Mouse (Mus musculus): ENCODE data around the gene Resp18. TPM values are rescaled to one million over a fixed set of nuclear protein-coding genes. Genes with fewer than 3 reads are reported as not detected.

Resp18 gene
- polyA plus RNA-seq, 1 experiment from 2014 or later: 116 TPM

GRCm38 (mm10) chr1:75315011-75315410 lies 36.8 kb upstream of the Resp18 start:
- Histone ChIP-seq H3K4me2 (ENCODE audit: low read length) (no peak overlapping the region), H3K27ac (replicated peaks; ENCODE audit: low read depth, low read length) (no peak overlapping the region), H3K4me1 (ENCODE audit: control insufficient read depth, insufficient read depth, low read length) (peaks cover 6% of the 10 kb centered on the region; the same call in 1 of the 2 replicates), H3K4me3 (replicated peaks; ENCODE audit: low read depth, low read length) (no peak overlapping the region), H3K36me3 (ENCODE audit: control insufficient read depth, insufficient read depth, low read length) (peaks cover 54% of the 10 kb centered on the region), H3K9ac (replicated peaks; ENCODE audit: low read length) (no peak overlapping the region), H3K27me3 (ENCODE audit: control insufficient read depth, insufficient read depth, low read length) (no peaks in the 10 kb centered on the region), H3K9me3 (ENCODE audit: control insufficient read depth, low read length) (no peaks in the 10 kb centered on the region)
- ATAC-seq (ENCODE audit: low FRiP score, low TSS enrichment) (no peak), DNase-seq (no peak)
- WGBS: 92% methylated on average over 6 of the region's 6 CpGs

DNA sequence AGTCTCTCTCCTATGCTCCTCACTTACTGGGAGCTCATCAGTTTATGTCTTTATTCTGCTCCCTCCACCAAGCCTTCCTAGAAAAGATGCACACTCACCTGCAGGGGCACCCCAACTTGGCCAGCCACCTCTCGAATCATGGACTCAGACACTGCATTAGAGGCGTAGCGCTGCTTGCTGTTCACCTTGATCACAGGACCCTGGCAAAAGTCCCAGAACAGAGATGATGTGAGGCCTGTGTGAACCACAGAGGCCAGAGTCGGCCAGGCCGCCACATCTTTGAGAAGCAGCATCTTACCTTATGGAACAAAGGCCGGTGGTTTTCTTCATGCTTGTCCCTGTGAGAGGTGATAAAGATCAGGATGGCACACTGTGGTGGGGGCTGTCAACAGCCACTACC lies 33.5 kb upstream of the Resp18 start:
- 94% methylated on average over 6 of the region's 6 CpGs for WGBS
- H3K4me2 ChIP-seq (ENCODE audit: low read length): no peak overlapping the region
- H3K27me3 ChIP-seq (ENCODE audit: control insufficient read depth, insufficient read depth, low read length): no peaks in the 10 kb centered on the region
- no peak overlapping the region for H3K9ac ChIP-seq (replicated peaks; ENCODE audit: low read length)
- DNase-seq (no peak), ATAC-seq (ENCODE audit: low FRiP score, low TSS enrichment) (no peak)
- H3K36me3 ChIP-seq (ENCODE audit: control insufficient read depth, insufficient read depth, low read length): peaks cover 87% of the 10 kb centered on the region
- no peak overlapping the region for H3K4me3 ChIP-seq (replicated peaks; ENCODE audit: low read depth, low read length)
- H3K9me3 ChIP-seq (ENCODE audit: control insufficient read depth, low read length): no peaks in the 10 kb centered on the region
- no peak overlapping the region for H3K27ac ChIP-seq (replicated peaks; ENCODE audit: low read depth, low read length)
- peaks cover 6% of the 10 kb centered on the region; the same call in 1 of the 2 replicates for H3K4me1 ChIP-seq (ENCODE audit: control insufficient read depth, insufficient read depth, low read length)

GRCm38 (mm10) chr1:75304662-75305061 lies 26.4 kb upstream of the Resp18 start:
- Histone ChIP-seq H3K4me1 (ENCODE audit: control insufficient read depth, insufficient read depth, low read length) (no peaks in the 10 kb centered on the region), H3K9ac (replicated peaks; ENCODE audit: low read length) (no peak overlapping the region), H3K36me3 (ENCODE audit: control insufficient read depth, insufficient read depth, low read length) (peaks cover 30% of the 10 kb centered on the region), H3K4me3 (replicated peaks; ENCODE audit: low read depth, low read length) (no peak overlapping the region), H3K27ac (replicated peaks; ENCODE audit: low read depth, low read length) (no peak overlapping the region), H3K4me2 (ENCODE audit: low read length) (no peak overlapping the region), H3K27me3 (ENCODE audit: control insufficient read depth, insufficient read depth, low read length) (no peaks in the 10 kb centered on the region), H3K9me3 (ENCODE audit: control insufficient read depth, low read length) (no peaks in the 10 kb centered on the region)
- DNase-seq (no peak), ATAC-seq (ENCODE audit: low FRiP score, low TSS enrichment) (no peak)
- WGBS: 87% methylated on average over 2 of the region's 2 CpGs

GRCm38 (mm10) chr1:75294294-75294693 lies 16.1 kb upstream of the Resp18 start:
- Histone ChIP-seq H3K4me2 (ENCODE audit: low read length) (no peak overlapping the region), H3K9ac (replicated peaks; ENCODE audit: low read length) (no peak overlapping the region), H3K27ac (replicated peaks; ENCODE audit: low read depth, low read length) (no peak overlapping the region), H3K36me3 (ENCODE audit: control insufficient read depth, insufficient read depth, low read length) (no peaks in the 10 kb centered on the region), H3K27me3 (ENCODE audit: control insufficient read depth, insufficient read depth, low read length) (no peaks in the 10 kb centered on the region), H3K4me1 (ENCODE audit: control insufficient read depth, insufficient read depth, low read length) (peaks cover 12% of the 10 kb centered on the region), H3K9me3 (ENCODE audit: control insufficient read depth, low read length) (no peaks in the 10 kb centered on the region), H3K4me3 (replicated peaks; ENCODE audit: low read depth, low read length) (no peak overlapping the region)
- ATAC-seq (ENCODE audit: low FRiP score, low TSS enrichment) (no peak), DNase-seq (no peak)
- 81% methylated on average over 5 of the region's 5 CpGs for WGBS

DNA sequence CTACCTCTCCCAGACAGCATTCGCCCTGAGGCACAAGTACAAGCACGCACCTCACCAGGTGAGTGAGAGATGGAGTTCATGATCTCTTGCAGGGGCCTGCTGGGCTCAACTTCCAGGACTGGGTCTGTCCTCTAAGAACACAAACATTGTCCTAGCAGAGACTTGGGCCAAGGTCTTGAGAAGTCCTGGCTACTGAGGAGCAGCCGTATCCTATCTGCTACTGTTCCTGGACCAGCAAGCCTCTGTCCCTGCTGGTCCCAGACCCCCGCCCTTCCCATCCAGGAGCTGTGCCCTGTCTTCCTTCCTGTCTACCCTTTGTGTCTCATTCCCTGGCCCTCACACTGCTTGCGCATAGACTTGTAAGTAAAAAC lies 15.1 kb upstream of the Resp18 start:
- H3K4me3 ChIP-seq (replicated peaks; ENCODE audit: low read depth, low read length): no peak overlapping the region
- no peak for DNase-seq
- no peaks in the 10 kb centered on the region for H3K9me3 ChIP-seq (ENCODE audit: control insufficient read depth, low read length)
- no peak overlapping the region for H3K4me2 ChIP-seq (ENCODE audit: low read length)
- H3K4me1 ChIP-seq (ENCODE audit: control insufficient read depth, insufficient read depth, low read length): peaks cover 22% of the 10 kb centered on the region
- no peaks in the 10 kb centered on the region for H3K36me3 ChIP-seq (ENCODE audit: control insufficient read depth, insufficient read depth, low read length)
- H3K9ac ChIP-seq (replicated peaks; ENCODE audit: low read length): no peak overlapping the region
- ATAC-seq (ENCODE audit: low FRiP score, low TSS enrichment): no peak
- no peak overlapping the region for H3K27ac ChIP-seq (replicated peaks; ENCODE audit: low read depth, low read length)
- 92% methylated on average over 5 of the region's 5 CpGs for WGBS
- no peaks in the 10 kb centered on the region for H3K27me3 ChIP-seq (ENCODE audit: control insufficient read depth, insufficient read depth, low read length)

DNA sequence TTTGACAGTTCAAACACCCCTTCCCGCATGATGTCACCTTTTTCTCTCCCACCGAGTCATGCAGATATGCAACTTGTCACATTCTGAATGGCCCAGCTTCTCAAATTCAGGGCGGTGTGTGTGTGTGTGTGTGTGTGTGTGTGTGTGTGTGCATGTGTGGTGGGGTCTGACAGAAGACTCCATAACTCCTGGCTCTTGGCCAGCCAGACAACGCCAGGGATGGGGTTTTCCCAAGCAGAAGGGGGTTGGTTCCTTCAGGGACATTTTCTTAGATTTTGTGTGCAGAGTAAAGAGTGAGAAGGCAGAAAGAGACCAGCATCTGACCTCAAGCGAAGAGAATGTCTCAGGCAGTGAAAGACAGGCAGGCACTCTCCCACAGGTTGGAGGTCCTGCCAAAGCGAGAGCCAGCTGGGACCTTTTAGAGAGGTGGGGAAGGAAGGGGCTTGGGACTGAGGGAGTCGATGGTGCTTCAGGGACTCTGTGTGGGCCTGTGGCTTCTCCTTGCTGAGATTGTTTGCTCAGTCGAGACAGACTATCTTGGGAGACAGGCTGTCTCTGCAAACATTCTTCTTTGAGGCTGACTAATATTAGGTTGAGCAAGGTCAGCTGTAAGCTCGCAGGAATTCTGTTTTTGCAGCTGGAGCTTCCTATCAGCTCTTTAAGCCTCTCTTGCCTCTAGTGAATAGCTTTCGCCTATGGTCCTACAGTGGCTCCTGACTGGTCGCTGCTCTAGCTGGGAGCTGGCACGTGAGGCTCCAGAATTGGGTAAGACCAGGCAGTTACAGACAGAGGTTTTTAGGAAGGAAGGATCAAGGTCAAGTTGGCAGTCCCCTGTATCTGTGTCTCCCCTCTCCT lies 14.5 kb upstream of the Resp18 start:
- H3K27ac ChIP-seq (replicated peaks; ENCODE audit: low read depth, low read length): no peak overlapping the region
- H3K4me3 ChIP-seq (replicated peaks; ENCODE audit: low read depth, low read length): no peak overlapping the region
- 62% methylated on average over 12 of the region's 12 CpGs for WGBS
- no peaks in the 10 kb centered on the region for H3K36me3 ChIP-seq (ENCODE audit: control insufficient read depth, insufficient read depth, low read length)
- H3K9ac ChIP-seq (replicated peaks; ENCODE audit: low read length): no peak overlapping the region
- no peaks in the 10 kb centered on the region for H3K9me3 ChIP-seq (ENCODE audit: control insufficient read depth, low read length)
- no peak for ATAC-seq (ENCODE audit: low FRiP score, low TSS enrichment)
- no peak overlapping the region for H3K4me2 ChIP-seq (ENCODE audit: low read length)
- peaks cover 26% of the 10 kb centered on the region for H3K4me1 ChIP-seq (ENCODE audit: control insufficient read depth, insufficient read depth, low read length)
- peak; percentile 15 for DNase-seq
- no peaks in the 10 kb centered on the region for H3K27me3 ChIP-seq (ENCODE audit: control insufficient read depth, insufficient read depth, low read length)

DNA sequence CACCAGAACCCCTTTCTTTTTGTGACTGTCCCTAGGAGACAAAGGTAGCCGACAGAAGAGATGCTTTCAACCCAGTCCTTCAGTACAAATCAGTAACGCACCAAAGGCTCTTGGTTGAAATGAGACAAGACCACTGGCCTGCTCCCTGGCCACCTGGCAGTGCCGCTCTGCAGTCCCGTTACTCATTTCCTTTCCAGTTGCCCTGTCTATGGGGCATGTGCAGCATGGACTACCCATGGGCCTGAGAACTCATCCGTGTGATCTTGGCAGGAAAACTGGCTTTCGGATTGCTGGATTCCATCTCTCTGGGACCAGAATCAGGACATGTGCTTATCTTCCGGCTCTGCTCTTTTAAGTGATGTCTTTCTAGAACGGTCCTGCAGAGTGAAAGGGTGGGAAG lies 13.1 kb upstream of the Resp18 start:
- 81% methylated on average over 8 of the region's 8 CpGs for WGBS
- Histone ChIP-seq H3K9ac (replicated peaks; ENCODE audit: low read length) (no peak overlapping the region), H3K27ac (replicated peaks; ENCODE audit: low read depth, low read length) (no peak overlapping the region), H3K4me2 (ENCODE audit: low read length) (no peak overlapping the region), H3K4me3 (replicated peaks; ENCODE audit: low read depth, low read length) (no peak overlapping the region), H3K27me3 (ENCODE audit: control insufficient read depth, insufficient read depth, low read length) (no peaks in the 10 kb centered on the region), H3K4me1 (ENCODE audit: control insufficient read depth, insufficient read depth, low read length) (peaks cover 26% of the 10 kb centered on the region), H3K36me3 (ENCODE audit: control insufficient read depth, insufficient read depth, low read length) (no peaks in the 10 kb centered on the region), H3K9me3 (ENCODE audit: control insufficient read depth, low read length) (no peaks in the 10 kb centered on the region)
- no peak for DNase-seq
- ATAC-seq (ENCODE audit: low FRiP score, low TSS enrichment): no peak

- DNase-seq (peak; percentile 86), ATAC-seq (ENCODE audit: low FRiP score, low TSS enrichment) (peak; percentile 50; the same call in 1 of the 2 replicates)
- H3K4me1 ChIP-seq (ENCODE audit: control insufficient read depth, insufficient read depth, low read length): peaks cover 26% of the 10 kb centered on the region
- H3K36me3 ChIP-seq (ENCODE audit: control insufficient read depth, insufficient read depth, low read length): no peaks in the 10 kb centered on the region
- no peak overlapping the region for H3K4me3 ChIP-seq (replicated peaks; ENCODE audit: low read depth, low read length)
- H3K27ac ChIP-seq (replicated peaks; ENCODE audit: low read depth, low read length): peak overlapping the region; percentile 92
- H3K9ac ChIP-seq (replicated peaks; ENCODE audit: low read length): no peak overlapping the region
- no peaks in the 10 kb centered on the region for H3K27me3 ChIP-seq (ENCODE audit: control insufficient read depth, insufficient read depth, low read length)
- no peaks in the 10 kb centered on the region for H3K9me3 ChIP-seq (ENCODE audit: control insufficient read depth, low read length)
- H3K4me2 ChIP-seq (ENCODE audit: low read length): no peak overlapping the region
These were observed 12.4 kb upstream of the Resp18 start for GRCm38 (mm10) chr1:75290582-75290981.

DNA sequence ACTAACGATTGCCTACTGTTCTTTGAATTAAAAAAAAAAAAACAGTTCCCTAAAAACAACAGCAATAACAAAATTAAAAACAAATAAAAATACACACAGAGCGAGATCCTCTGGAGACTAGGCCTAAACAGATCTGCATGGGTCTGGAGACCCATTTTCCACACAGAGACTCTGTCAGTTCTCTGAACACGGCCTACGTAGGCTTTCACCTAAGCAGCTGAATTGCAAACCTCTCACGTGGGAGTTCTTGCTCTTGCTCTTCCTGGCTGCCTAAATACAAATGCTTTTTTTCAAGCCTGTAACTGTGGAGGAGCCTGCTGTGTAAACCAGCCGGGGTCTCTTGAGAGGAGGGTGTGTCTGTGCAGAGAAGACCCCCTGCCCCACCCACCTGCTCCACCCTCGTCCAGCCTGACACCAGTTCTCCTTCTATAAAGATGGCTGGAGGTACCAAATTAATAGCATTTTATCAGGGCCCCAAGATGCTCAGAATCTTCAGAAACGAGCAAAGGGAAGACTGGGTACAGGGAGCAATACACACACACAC lies 11.7 kb upstream of the Resp18 start:
- H3K27me3 ChIP-seq (ENCODE audit: control insufficient read depth, insufficient read depth, low read length): no peaks in the 10 kb centered on the region
- no peak overlapping the region for H3K4me3 ChIP-seq (replicated peaks; ENCODE audit: low read depth, low read length)
- peak; percentile 47 for DNase-seq
- no peaks in the 10 kb centered on the region for H3K9me3 ChIP-seq (ENCODE audit: control insufficient read depth, low read length)
- H3K4me1 ChIP-seq (ENCODE audit: control insufficient read depth, insufficient read depth, low read length): peaks cover 26% of the 10 kb centered on the region
- ATAC-seq (ENCODE audit: low FRiP score, low TSS enrichment): peak; percentile 35; the same call in 1 of the 2 replicates
- 25% methylated on average over 8 of the region's 8 CpGs for WGBS
- 0 out of 2 replicates have a peak overlapping the region, but pooled peaks have one; percentile 16 for H3K9ac ChIP-seq (replicated peaks; ENCODE audit: low read length)
- H3K36me3 ChIP-seq (ENCODE audit: control insufficient read depth, insufficient read depth, low read length): no peaks in the 10 kb centered on the region
- H3K4me2 ChIP-seq (ENCODE audit: low read length): peak overlapping the region; percentile 37
- H3K27ac ChIP-seq (replicated peaks; ENCODE audit: low read depth, low read length): peak overlapping the region; percentile 92
